Mouse (Mus musculus) brain, embryonic 14.5 days (tissue): ENCODE data around the gene Ttf2.

Source experiments
- CTCF ChIP-seq: fragments of 200-500 bp; IDR thresholded peaks from 2 replicates; pipeline ENCODE4 v1.5.1; 2012; ENCODE audit warnings: inconsistent platforms, mild to moderate bottlenecking, moderate library complexity, borderline replicate concordance; ENCODE audit not compliant: insufficient read depth, insufficient read length; ENCODE audit errors: extremely low read depth
- POLR2A ChIP-seq: fragments of 200-500 bp; IDR thresholded peaks from 2 replicates; pipeline ENCODE4 v1.6.1; 2012; ENCODE audit warnings: mild to moderate bottlenecking, inconsistent platforms, borderline replicate concordance; ENCODE audit not compliant: poor library complexity, insufficient read depth, insufficient read length, severe bottlenecking; ENCODE audit errors: extremely low read depth

DNA sequence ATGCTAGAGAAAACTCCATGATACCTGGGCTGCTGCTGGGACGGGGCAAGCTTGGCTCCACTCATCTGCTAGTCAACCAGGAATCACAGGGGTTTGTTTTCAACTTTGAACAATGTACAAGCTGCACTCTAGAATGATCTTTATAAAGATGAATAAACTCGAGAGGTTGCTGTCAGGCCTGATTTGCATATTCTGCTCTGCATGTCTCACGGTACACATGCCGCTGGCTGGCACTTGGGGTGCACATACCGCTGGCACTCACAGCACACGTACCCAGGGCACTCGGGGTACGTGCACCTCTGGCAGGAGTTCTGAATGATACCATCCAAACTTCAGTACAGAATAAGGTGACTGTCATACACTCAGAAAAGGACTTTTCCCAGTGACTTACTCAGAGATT, 43.1 kb upstream of the Ttf2 start:
- no peak for TF ChIP-seq CTCF
- no peak for TF ChIP-seq POLR2A
